Mouse (Mus musculus): Measurements from ENCODE around the gene Cmip. TPM values are rescaled to one million over a fixed set of nuclear protein-coding genes. Genes with fewer than 3 reads are reported as not detected.

The Cmip gene
- total and polyA plus RNA-seq, 3 experiments, result 17.0 to 71.8 TPM; not detected in 1

GRCm38 (mm10) chr8:117386142-117386541, 129.3 kb downstream of the Cmip start:
- DNase-seq (ENCODE audit: low read depth, low spot score), result peak; percentile 46
- Histone ChIP-seq H3K27ac (ENCODE audit: control insufficient read depth, low read depth, low read length) (no peak overlapping the region), H3K4me3 (ENCODE audit: control insufficient read depth in 1 of 2, insufficient read depth in 1 of 2, low read depth in 2 of 2, low read length in 2 of 2) (no peak overlapping the region), H3K79me2 (ENCODE audit: control insufficient read depth, insufficient read depth, low read length, poor library complexity) (no peaks in the 10 kb centered on the region), H3K9me3 (replicated peaks; ENCODE audit: insufficient read depth, low read length) (no peaks in the 10 kb centered on the region), H3K4me1 (ENCODE audit: control insufficient read depth in 1 of 2, insufficient read depth in 2 of 2, low read length in 2 of 2) (no peaks in the 10 kb centered on the region), H3K27me3 (ENCODE audit: control insufficient read depth in 1 of 2, insufficient read depth in 2 of 2, low read length in 2 of 2) (no peaks in the 10 kb centered on the region), H3K36me3 (ENCODE audit: control insufficient read depth in 1 of 2, insufficient read depth in 2 of 2, low read length in 2 of 2) (peaks cover 0 to 9% of the 10 kb centered on the region in 2 experiments; a peak in 2 of 4 replicates), H3K9ac (ENCODE audit: control insufficient read depth, low read depth, low read length, poor library complexity, severe bottlenecking) (no peak overlapping the region)
- peak; percentile 51 for TF ChIP-seq SMC3 (IDR thresholded peaks at IDR 0.05; ENCODE audit: low read depth, low read length)
- TF ChIP-seq RAD21 (IDR thresholded peaks at IDR 0.05; ENCODE audit: low read depth, low read length), result no peak; the same call in 1 of the 2 replicates
- TF ChIP-seq MEF2A (IDR thresholded peaks at IDR 0.05; ENCODE audit: extremely low read depth, insufficient replicate concordance, low read depth, low read length, poor library complexity, severe bottlenecking), result no peak
- TF ChIP-seq KAT2A (conservative IDR thresholded peaks at IDR 0.05; ENCODE audit: low read depth, low read length), result no peak
- TF ChIP-seq ZNF384 (IDR thresholded peaks at IDR 0.05; ENCODE audit: low read depth, low read length), result no peak
- TF ChIP-seq BHLHE40 (IDR thresholded peaks at IDR 0.05; ENCODE audit: borderline replicate concordance, low read depth, low read length), result no peak
- no peak for TF ChIP-seq CHD1 (IDR thresholded peaks at IDR 0.05; ENCODE audit: low read depth, low read length)
- TF ChIP-seq CTCF (IDR thresholded peaks at IDR 0.05 in 2 of 3, conservative IDR thresholded peaks at IDR 0.05 in 1 of 3; ENCODE audit: control insufficient read depth in 1 of 3, insufficient read depth in 1 of 3, low read depth in 2 of 3, low read length in 3 of 3, poor library complexity in 1 of 3, severe bottlenecking in 1 of 3), result peak; percentile 32 to 55 (median 51)
- TF ChIP-seq EP300 (IDR thresholded peaks at IDR 0.05; ENCODE audit: low read depth in 1 of 2, low read length in 2 of 2), result no peak
- no peak for TF ChIP-seq MYC (IDR thresholded peaks at IDR 0.05; ENCODE audit: low read depth, low read length)
- no peak for TF ChIP-seq JUND (IDR thresholded peaks at IDR 0.05; ENCODE audit: low read depth, low read length)

- no peaks in the 10 kb centered on the region for H3K27me3 ChIP-seq (ENCODE audit: control insufficient read depth in 1 of 2, insufficient read depth in 2 of 2, low read length in 2 of 2)
- H3K4me3 ChIP-seq (ENCODE audit: control insufficient read depth in 1 of 2, insufficient read depth in 1 of 2, low read depth in 2 of 2, low read length in 2 of 2), result no peak overlapping the region
- no peaks in the 10 kb centered on the region for H3K9me3 ChIP-seq (replicated peaks; ENCODE audit: insufficient read depth, low read length)
- no peaks in the 10 kb centered on the region for H3K79me2 ChIP-seq (ENCODE audit: control insufficient read depth, insufficient read depth, low read length, poor library complexity)
- no peak overlapping the region for H3K27ac ChIP-seq (ENCODE audit: control insufficient read depth, low read depth, low read length)
- DNase-seq (ENCODE audit: low read depth, low spot score), result no peak
- H3K9ac ChIP-seq (ENCODE audit: control insufficient read depth, low read depth, low read length, poor library complexity, severe bottlenecking), result no peak overlapping the region
- H3K36me3 ChIP-seq (ENCODE audit: control insufficient read depth in 1 of 2, insufficient read depth in 2 of 2, low read length in 2 of 2), result peaks cover 0 to 9% of the 10 kb centered on the region in 2 experiments; a peak in 2 of 4 replicates
- no peak for TF ChIP-seq E2F4 (IDR thresholded peaks at IDR 0.05; ENCODE audit: borderline replicate concordance, low read depth, low read length)
- TF ChIP-seq CHD2 (IDR thresholded peaks at IDR 0.05; ENCODE audit: low read length), result no peak
- no peak for TF ChIP-seq EP300 (IDR thresholded peaks at IDR 0.05; ENCODE audit: low read depth in 1 of 2, low read length in 2 of 2)
- TF ChIP-seq NRF1 (IDR thresholded peaks at IDR 0.05; ENCODE audit: insufficient read depth, low read depth, low read length, poor library complexity, severe bottlenecking), result no peak
- TF ChIP-seq JUND (IDR thresholded peaks at IDR 0.05; ENCODE audit: low read depth, low read length), result no peak
- TF ChIP-seq UBTF (IDR thresholded peaks at IDR 0.05; ENCODE audit: borderline replicate concordance, insufficient read depth, low read depth, low read length), result no peak
- TF ChIP-seq POLR2AphosphoS2 (IDR thresholded peaks at IDR 0.05; ENCODE audit: low read length), result no peak
- TF ChIP-seq RAD21 (IDR thresholded peaks at IDR 0.05; ENCODE audit: low read depth, low read length), result no peak
- no peak for TF ChIP-seq ZMIZ1 (IDR thresholded peaks at IDR 0.05; ENCODE audit: low read depth, low read length)
- no peak for TF ChIP-seq USF1 (IDR thresholded peaks at IDR 0.05; ENCODE audit: low read depth, low read length)
- no peak for TF ChIP-seq MAX (IDR thresholded peaks at IDR 0.05; ENCODE audit: low read length)
- H3K4me1 ChIP-seq (ENCODE audit: control insufficient read depth in 1 of 2, insufficient read depth in 2 of 2, low read length in 2 of 2), result no peaks in the 10 kb centered on the region
These were observed 130.8 kb downstream of the Cmip start for GRCm38 (mm10) chr8:117387642-117388041.

Measured in MEL (cell line).